Mouse (Mus musculus): ENCODE results near the gene Il20ra.
A peak's percentile ranks its signal among the peaks of the same experiment; 100 is the strongest.
"Not testable (repeated sequence)": the region's sequence is repeated elsewhere in the genome, so short reads cannot be mapped to it uniquely, and the experiment has no call there.

Il20ra gene

DNA sequence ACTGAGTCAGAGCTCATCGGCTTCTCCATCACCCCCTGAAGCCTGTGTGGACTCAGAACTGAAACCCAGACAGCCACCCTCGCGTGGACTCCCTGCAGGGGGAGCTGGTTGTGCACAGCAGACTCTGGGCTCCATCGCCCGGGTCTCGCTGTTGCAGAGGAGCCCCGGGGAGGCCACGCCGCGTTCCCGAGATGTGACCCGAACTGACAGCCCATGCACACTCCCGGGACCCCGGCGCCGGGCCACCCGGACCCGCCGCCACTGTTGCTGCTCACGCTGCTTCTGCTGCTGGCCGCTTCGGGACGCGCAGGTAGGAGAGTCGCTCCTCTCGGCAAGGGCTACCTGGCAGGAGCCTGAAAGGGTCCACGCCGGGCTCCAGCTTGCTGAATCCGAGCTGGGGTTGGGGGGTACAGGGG is at the start of gene Il20ra:
Il20ra (plus strand) TSS at position 150 of the 416 bp plus-strand sequence.
- peak; percentile 59 to 76 for DNase-seq

DNA sequence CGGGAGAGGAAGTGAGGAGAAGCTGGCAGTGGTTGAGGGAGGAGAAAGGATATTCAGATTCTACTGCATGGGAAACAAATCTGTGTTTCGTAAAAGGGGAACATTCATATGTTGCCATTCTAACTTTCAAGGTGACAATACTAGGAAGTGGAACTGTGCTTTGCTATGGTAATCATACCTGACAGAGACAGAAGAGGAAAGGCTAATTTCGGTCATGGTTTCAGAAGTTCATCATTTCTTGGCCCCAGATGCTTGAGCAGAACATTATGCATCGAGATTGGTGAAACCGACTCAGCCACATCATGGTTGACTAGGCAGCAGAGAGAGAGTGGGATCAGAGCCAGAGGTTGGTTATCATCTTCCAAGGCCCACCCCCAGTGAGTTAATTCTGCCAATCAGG is 43.4 kb upstream of the Il20ra start:
- DNase-seq, result peak; percentile 29 to 44

- DNase-seq, result no peak
These were observed 40.4 kb upstream of the Il20ra start for GRCm38 (mm10) chr10:19672015-19672414.

- no peak for DNase-seq
These were observed 39.2 kb upstream of the Il20ra start for GRCm38 (mm10) chr10:19673146-19673545.

DNA sequence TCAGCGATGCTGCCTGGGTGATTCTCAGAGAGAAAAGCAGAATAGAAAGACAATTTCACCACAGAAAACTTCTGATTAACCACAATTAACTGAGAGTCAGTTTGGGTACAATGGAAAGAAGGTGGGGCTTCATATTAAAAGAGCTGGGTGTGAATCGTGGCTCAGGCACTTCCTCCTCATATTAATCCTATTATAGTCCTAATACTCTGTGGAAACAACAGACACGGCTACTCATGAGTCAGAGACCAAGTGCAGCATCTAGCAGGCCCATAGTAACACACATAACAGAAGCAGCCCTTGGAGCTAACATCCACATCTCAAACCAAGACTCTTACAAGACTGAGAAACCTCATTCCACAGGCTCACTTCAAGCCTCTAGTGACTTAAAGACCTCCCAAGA is 24.7 kb upstream of the Il20ra start:
- DNase-seq, result no peak

GRCm38 (mm10) chr10:19691287-19691686 is 21.1 kb upstream of the Il20ra start:
- no peak for DNase-seq

- DNase-seq, result no peak
These were observed 20.6 kb upstream of the Il20ra start for GRCm38 (mm10) chr10:19691771-19692170.

DNA sequence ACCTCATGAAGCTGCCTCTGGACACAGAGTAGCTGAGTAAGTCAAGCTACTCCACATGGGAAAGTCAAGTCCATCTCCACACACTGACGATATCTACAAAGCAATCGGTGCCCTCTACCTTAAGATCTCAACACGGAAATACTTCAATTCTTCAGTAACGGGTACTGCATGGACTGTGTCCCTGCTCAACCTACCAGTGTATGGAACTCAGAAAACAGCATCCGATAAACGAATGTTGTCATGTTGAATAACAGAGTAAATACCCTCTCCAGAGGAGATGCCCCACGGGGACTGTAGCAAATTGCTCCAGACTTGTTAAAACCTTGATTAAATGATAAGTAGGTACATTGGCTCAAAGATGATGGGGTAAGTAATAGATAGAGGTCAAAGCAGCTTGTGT is 20.0 kb upstream of the Il20ra start:
- no peak for DNase-seq

DNA sequence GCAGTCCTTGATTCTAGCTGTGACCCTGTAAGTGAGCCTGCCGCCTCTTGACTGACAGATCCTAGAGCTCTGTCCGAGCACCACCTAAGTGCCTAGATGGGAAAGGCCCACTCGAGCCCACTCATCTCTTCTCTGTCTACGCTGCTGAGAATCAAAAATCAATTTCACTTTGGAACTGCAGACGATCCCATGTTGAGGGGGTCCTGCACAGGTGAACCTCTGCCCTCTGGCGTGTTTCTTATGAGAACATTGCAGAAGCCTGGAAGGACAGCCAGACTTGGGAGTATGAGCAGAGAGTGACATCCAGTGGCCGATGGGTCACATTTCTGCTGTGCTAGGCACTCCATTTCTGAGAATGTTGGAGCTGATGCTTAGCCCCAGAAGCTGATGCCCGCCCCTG is 19.4 kb upstream of the Il20ra start:
- DNase-seq, result peak; percentile 50 to 57

- peak; percentile 27 to 35 for DNase-seq
These were observed 18.7 kb upstream of the Il20ra start for GRCm38 (mm10) chr10:19693629-19694028.

- DNase-seq, result no peak
These were observed 13.0 kb upstream of the Il20ra start for GRCm38 (mm10) chr10:19699331-19699730.

DNA sequence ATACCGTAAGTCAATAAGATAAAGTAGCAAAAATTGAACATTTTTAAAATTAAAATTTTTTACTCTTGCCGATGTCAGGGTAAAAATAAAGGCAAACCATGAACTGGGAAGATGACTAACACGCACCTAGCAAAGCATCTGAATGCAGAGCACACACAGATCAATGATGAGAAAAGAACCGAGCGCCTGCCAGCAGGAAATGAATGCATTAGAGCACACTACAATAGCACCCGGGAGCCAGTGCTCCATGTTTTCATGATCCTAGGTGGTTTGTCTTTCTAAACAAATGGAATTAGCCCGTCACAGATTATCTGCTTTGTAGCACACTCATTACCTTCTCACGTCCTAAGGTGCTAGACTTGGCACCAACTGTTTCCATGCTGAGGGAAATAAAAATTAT is 7.9 kb upstream of the Il20ra start:
- no peak for DNase-seq

GRCm38 (mm10) chr10:19707768-19708167 is 4.6 kb upstream of the Il20ra start:
- DNase-seq, result no peak

GRCm38 (mm10) chr10:19708277-19709070 is 3.9 kb upstream of the Il20ra start:
- DNase-seq, result peak; percentile 71 to 75

GRCm38 (mm10) chr10:19711020-19711419 is 1.4 kb upstream of the Il20ra start:
- peak; percentile 18 to 33 for DNase-seq

GRCm38 (mm10) chr10:19711551-19712171 is 709 bp upstream of the Il20ra start:
- peak; percentile 62 to 66 for DNase-seq

- no peak for DNase-seq
These were observed 6.3 kb downstream of the Il20ra start for GRCm38 (mm10) chr10:19718627-19719026.

GRCm38 (mm10) chr10:19722320-19722719 is 9.9 kb downstream of the Il20ra start:
- no peak for DNase-seq

GRCm38 (mm10) chr10:19724158-19724832 is 11.9 kb downstream of the Il20ra start:
- no peak for DNase-seq

- not testable (repeated sequence) for DNase-seq
These were observed 26.1 kb downstream of the Il20ra start for GRCm38 (mm10) chr10:19738442-19738841.

- no peak for DNase-seq
These were observed 33.3 kb downstream of the Il20ra start for GRCm38 (mm10) chr10:19745662-19746061.

GRCm38 (mm10) chr10:19746156-19746555 is 33.8 kb downstream of the Il20ra start:
- DNase-seq, result no peak

GRCm38 (mm10) chr10:19747661-19748060 is 35.3 kb downstream of the Il20ra start:
- DNase-seq, result no peak

DNA sequence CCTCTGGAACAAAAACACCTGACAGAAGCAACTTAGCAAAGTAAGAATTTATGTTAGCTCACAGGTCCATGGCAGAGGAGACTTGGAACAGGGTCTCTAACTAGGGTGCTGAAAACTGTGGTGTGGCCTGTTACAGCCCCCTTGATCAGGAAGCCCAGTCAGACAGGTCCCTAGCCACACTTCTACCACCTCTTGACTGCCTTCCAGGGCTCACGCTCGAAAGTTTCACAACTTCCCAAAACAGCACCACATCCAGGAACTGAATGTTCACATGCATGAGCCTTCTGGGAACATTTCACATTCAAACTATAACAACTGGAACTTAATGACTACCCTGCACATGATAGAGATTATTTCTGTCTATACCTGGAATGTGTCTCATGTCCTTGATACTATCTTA is 53.1 kb downstream of the Il20ra start:
- DNase-seq, result no peak

Data from cerebellum, postnatal 10 days (tissue).